Mouse (Mus musculus): Measurements from ENCODE around the gene Man2c1.

DNA sequence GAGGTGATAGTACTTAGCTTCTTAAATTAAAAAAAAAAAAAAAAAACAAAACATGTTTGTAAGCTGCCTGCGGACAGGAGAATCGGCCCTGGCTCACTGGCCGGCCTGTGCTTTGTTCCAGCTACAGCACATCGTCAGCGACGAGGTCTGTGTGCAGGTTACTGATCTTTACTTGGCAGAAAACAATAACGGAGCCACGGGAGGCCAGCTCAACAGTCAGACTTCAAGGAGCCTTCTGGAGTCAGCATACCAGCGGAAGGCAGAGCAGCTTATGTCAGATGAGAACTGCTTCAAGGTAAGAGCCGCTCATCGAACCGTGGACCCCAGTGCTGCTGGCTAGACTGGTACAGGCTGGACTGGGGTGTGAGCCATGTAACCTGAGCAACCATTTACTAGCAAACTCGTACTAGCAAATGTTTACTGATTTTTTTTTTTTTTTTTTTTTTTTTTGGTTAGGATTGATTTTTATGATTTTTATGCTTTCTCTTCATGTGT is 13.2 kb upstream of the Man2c1 start:
- no peak for TF ChIP-seq CTCF (IDR thresholded peaks at IDR 0.05; ENCODE audit: low read depth)
- TF ChIP-seq EP300 (IDR thresholded peaks at IDR 0.05; ENCODE audit: low read depth) = no peak

Measured in liver, postnatal 0 days (tissue).